Mouse (Mus musculus): ENCODE data around the gene E130116L18Rik. TPM values are rescaled to one million over a fixed set of nuclear protein-coding genes. Genes with fewer than 3 reads are reported as not detected.
A peak's percentile ranks its signal among the peaks of the same experiment; 100 is the strongest.
"Not testable (repeated sequence)": the region's sequence is repeated elsewhere in the genome, so short reads cannot be mapped to it uniquely, and the experiment has no call there.

The E130116L18Rik gene
- polyA plus RNA-seq, 1 experiment from 2014 or later: not detected

- WGBS: 93% methylated on average over 6 of the region's 6 CpGs
- no peak overlapping the region for H3K4me3 ChIP-seq
- no peak overlapping the region for H3K4me2 ChIP-seq
- H3K27me3 ChIP-seq: no peaks in the 10 kb centered on the region
- no peaks in the 10 kb centered on the region for H3K9me3 ChIP-seq
- H3K27ac ChIP-seq (replicated peaks): no peak overlapping the region
- H3K36me3 ChIP-seq: peaks cover 11% of the 10 kb centered on the region
- no peak for ATAC-seq (ENCODE audit: low FRiP score, low read depth)
- H3K9ac ChIP-seq: no peak overlapping the region
- H3K4me1 ChIP-seq (replicated peaks): no peaks in the 10 kb centered on the region
Measured at GRCm38 (mm10) chr5:25243101-25243500, 20.1 kb upstream of the E130116L18Rik start.

GRCm38 (mm10) chr5:25224377-25224776 lies 1.4 kb upstream of the E130116L18Rik start:
- H3K9ac ChIP-seq: not testable (repeated sequence)
- WGBS: 89% methylated on average over 1 of the region's 1 CpGs
- peak overlapping the region; percentile 57; the same call in 1 of the 2 replicates for H3K4me2 ChIP-seq

GRCm38 (mm10) chr5:25221604-25222003 lies 1.3 kb downstream of the E130116L18Rik start, which contains the start of gene Galnt11:
TSS of gene Galnt11 (plus strand) at chr5:25221904.
- Histone ChIP-seq H3K9me3 (no peaks in the 10 kb centered on the region), H3K4me1 (replicated peaks) (peaks cover 18% of the 10 kb centered on the region), H3K36me3 (no peaks in the 10 kb centered on the region), H3K27me3 (no peaks in the 10 kb centered on the region), H3K27ac (replicated peaks) (peak within 1 kb of the TSS; percentile 93), H3K4me3 (peak within 1 kb of the TSS; percentile 78), H3K9ac (peak within 1 kb of the TSS; percentile 77), H3K4me2 (peak within 1 kb of the TSS; percentile 57)
- ATAC-seq (ENCODE audit: low FRiP score, low read depth): no peak
- WGBS: 84% methylated on average over 3 of the region's 3 CpGs

More at GRCm38 (mm10) chr5:25224377-25224776, 1.4 kb upstream of the E130116L18Rik start:
- H3K27me3 ChIP-seq; H3K36me3 ChIP-seq; H3K9me3 ChIP-seq; ATAC-seq (ENCODE audit: low FRiP score, low read depth); H3K4me3 ChIP-seq; H3K27ac ChIP-seq (replicated peaks): not testable (repeated sequence)
- H3K4me1 ChIP-seq (replicated peaks): peaks cover 18% of the 10 kb centered on the region

- Histone ChIP-seq H3K4me1 (replicated peaks) (no peaks in the 10 kb centered on the region), H3K9ac (no peak overlapping the region), H3K4me2 (no peak overlapping the region), H3K27ac (replicated peaks) (no peak overlapping the region), H3K4me3 (no peak overlapping the region), H3K36me3 (no peaks in the 10 kb centered on the region), H3K9me3 (no peaks in the 10 kb centered on the region), H3K27me3 (no peaks in the 10 kb centered on the region)
- WGBS: 84% methylated on average over 6 of the region's 6 CpGs
- ATAC-seq (ENCODE audit: low FRiP score, low read depth): no peak
Measured at GRCm38 (mm10) chr5:25215006-25215405, 7.9 kb downstream of the E130116L18Rik start.

GRCm38 (mm10) chr5:25213216-25213615 lies 9.7 kb downstream of the E130116L18Rik start:
- ATAC-seq (ENCODE audit: low FRiP score, low read depth); H3K27ac ChIP-seq (replicated peaks); H3K36me3 ChIP-seq; H3K9ac ChIP-seq; H3K4me3 ChIP-seq; H3K4me1 ChIP-seq (replicated peaks); H3K9me3 ChIP-seq; H3K4me2 ChIP-seq; H3K27me3 ChIP-seq: not testable (repeated sequence)

GRCm38 (mm10) chr5:25211872-25212271 lies 11.1 kb downstream of the E130116L18Rik start:
- 88% methylated on average over 1 of the region's 1 CpGs for WGBS
- Histone ChIP-seq H3K4me3 (no peak overlapping the region), H3K4me1 (replicated peaks) (no peaks in the 10 kb centered on the region), H3K4me2 (no peak overlapping the region), H3K27ac (replicated peaks) (no peak overlapping the region), H3K27me3 (no peaks in the 10 kb centered on the region), H3K9ac (no peak overlapping the region), H3K9me3 (no peaks in the 10 kb centered on the region), H3K36me3 (no peaks in the 10 kb centered on the region)
- no peak for ATAC-seq (ENCODE audit: low FRiP score, low read depth)

GRCm38 (mm10) chr5:25190521-25190920 lies 32.4 kb downstream of the E130116L18Rik start:
- Histone ChIP-seq H3K36me3 (no peaks in the 10 kb centered on the region), H3K27me3 (no peaks in the 10 kb centered on the region), H3K4me2 (no peak overlapping the region), H3K4me1 (replicated peaks) (no peaks in the 10 kb centered on the region), H3K27ac (replicated peaks) (no peak overlapping the region), H3K9me3 (no peaks in the 10 kb centered on the region), H3K4me3 (no peak overlapping the region), H3K9ac (no peak overlapping the region)
- no peak for ATAC-seq (ENCODE audit: low FRiP score, low read depth)
- WGBS: 87% methylated on average over 2 of the region's 2 CpGs

GRCm38 (mm10) chr5:25188802-25189201 lies 34.2 kb downstream of the E130116L18Rik start:
- no peak overlapping the region for H3K27ac ChIP-seq (replicated peaks)
- no peak overlapping the region for H3K9ac ChIP-seq
- ATAC-seq (ENCODE audit: low FRiP score, low read depth): no peak
- H3K4me3 ChIP-seq: no peak overlapping the region
- no peaks in the 10 kb centered on the region for H3K36me3 ChIP-seq
- H3K27me3 ChIP-seq: no peaks in the 10 kb centered on the region
- H3K4me2 ChIP-seq: no peak overlapping the region
- WGBS: 54% methylated on average over 1 of the region's 1 CpGs
- H3K9me3 ChIP-seq: no peaks in the 10 kb centered on the region
- no peaks in the 10 kb centered on the region for H3K4me1 ChIP-seq (replicated peaks)

- Histone ChIP-seq H3K27ac (replicated peaks) (no peak overlapping the region), H3K27me3 (no peaks in the 10 kb centered on the region), H3K4me1 (replicated peaks) (no peaks in the 10 kb centered on the region), H3K9me3 (no peaks in the 10 kb centered on the region), H3K36me3 (no peaks in the 10 kb centered on the region), H3K4me3 (no peak overlapping the region), H3K9ac (no peak overlapping the region), H3K4me2 (no peak overlapping the region)
- ATAC-seq (ENCODE audit: low FRiP score, low read depth): no peak
Measured at GRCm38 (mm10) chr5:25187727-25188126, 35.2 kb downstream of the E130116L18Rik start.

GRCm38 (mm10) chr5:25184594-25184993 lies 38.4 kb downstream of the E130116L18Rik start:
- Histone ChIP-seq H3K27me3 (no peaks in the 10 kb centered on the region), H3K9me3 (no peaks in the 10 kb centered on the region), H3K27ac (replicated peaks) (no peak overlapping the region), H3K4me2 (no peak overlapping the region), H3K4me3 (no peak overlapping the region), H3K4me1 (replicated peaks) (no peaks in the 10 kb centered on the region), H3K36me3 (no peaks in the 10 kb centered on the region), H3K9ac (no peak overlapping the region)
- WGBS: 46% methylated on average over 2 of the region's 2 CpGs
- ATAC-seq (ENCODE audit: low FRiP score, low read depth): no peak

GRCm38 (mm10) chr5:25183595-25183994 lies 39.4 kb downstream of the E130116L18Rik start:
- Histone ChIP-seq H3K36me3 (no peaks in the 10 kb centered on the region), H3K27ac (replicated peaks) (no peak overlapping the region), H3K9me3 (no peaks in the 10 kb centered on the region), H3K9ac (no peak overlapping the region), H3K27me3 (no peaks in the 10 kb centered on the region), H3K4me1 (replicated peaks) (no peaks in the 10 kb centered on the region), H3K4me3 (no peak overlapping the region), H3K4me2 (no peak overlapping the region)
- 81% methylated on average over 4 of the region's 4 CpGs for WGBS
- ATAC-seq (ENCODE audit: low FRiP score, low read depth): no peak

GRCm38 (mm10) chr5:25181004-25181531 lies 41.9 kb downstream of the E130116L18Rik start, which contains the start of gene Galntl5:
TSS of gene Galntl5 (plus strand) at chr5:25181460.
- Histone ChIP-seq H3K4me3 (no peak within 1 kb of the TSS), H3K36me3 (no peaks in the 10 kb centered on the region), H3K9me3 (no peaks in the 10 kb centered on the region), H3K27ac (replicated peaks) (no peak within 1 kb of the TSS), H3K4me1 (replicated peaks) (no peaks in the 10 kb centered on the region), H3K4me2 (no peak within 1 kb of the TSS), H3K27me3 (no peaks in the 10 kb centered on the region), H3K9ac (no peak within 1 kb of the TSS)
- ATAC-seq (ENCODE audit: low FRiP score, low read depth): no peak
- WGBS: 78% methylated on average over 1 of the region's 1 CpGs

GRCm38 (mm10) chr5:25179936-25180488 lies 42.9 kb downstream of the E130116L18Rik start:
- no peaks in the 10 kb centered on the region for H3K9me3 ChIP-seq
- 92% methylated on average over 3 of the region's 3 CpGs for WGBS
- no peak overlapping the region for H3K27ac ChIP-seq (replicated peaks)
- H3K9ac ChIP-seq: no peak overlapping the region
- no peak overlapping the region for H3K4me2 ChIP-seq
- no peak overlapping the region for H3K4me3 ChIP-seq
- H3K4me1 ChIP-seq (replicated peaks): no peaks in the 10 kb centered on the region
- H3K36me3 ChIP-seq: no peaks in the 10 kb centered on the region
- ATAC-seq (ENCODE audit: low FRiP score, low read depth): no peak
- H3K27me3 ChIP-seq: no peaks in the 10 kb centered on the region
